Mouse (Mus musculus): ENCODE measurements at regions not wholly inside any gene's neighbourhood (a gene's known extent, or its start where the extent isn't known, plus 50 kb on each side); places are given as distances from the start of the nearest gene placed in this dataset.

GRCm38 (mm10) chr3:130976206-130976605, 134.1 kb upstream of the Lef1 start:
- Histone ChIP-seq H3K4me3 (no peak overlapping the region), H3K9me3 (no peaks in the 10 kb centered on the region), H3K4me1 (no peaks in the 10 kb centered on the region), H3K27ac (replicated peaks) (no peak overlapping the region), H3K36me3 (no peaks in the 10 kb centered on the region), H3K9ac (replicated peaks) (no peak overlapping the region), H3K4me2 (replicated peaks) (no peak overlapping the region), H3K27me3 (no peaks in the 10 kb centered on the region)
- 85% methylated on average over 5 of the region's 5 CpGs for WGBS
- ATAC-seq (replicated peaks) = no peak

GRCm38 (mm10) chr3:130975291-130975690, 135.0 kb upstream of the Lef1 start:
- no peak for ATAC-seq (replicated peaks)
- Histone ChIP-seq H3K9me3 (no peaks in the 10 kb centered on the region), H3K27ac (replicated peaks) (no peak overlapping the region), H3K27me3 (no peaks in the 10 kb centered on the region), H3K36me3 (no peaks in the 10 kb centered on the region), H3K4me1 (no peaks in the 10 kb centered on the region), H3K4me2 (replicated peaks) (no peak overlapping the region), H3K9ac (replicated peaks) (no peak overlapping the region), H3K4me3 (no peak overlapping the region)
- WGBS = 45% methylated on average over 1 of the region's 1 CpGs

- 53% methylated on average over 2 of the region's 2 CpGs for WGBS
Measured at GRCm38 (mm10) chr3:130972126-130972525, 138.1 kb upstream of the Lef1 start.

GRCm38 (mm10) chr3:130965275-130965674, 145.0 kb upstream of the Lef1 start:
- Histone ChIP-seq H3K27me3 (no peaks in the 10 kb centered on the region), H3K27ac (replicated peaks) (no peak overlapping the region), H3K4me3 (no peak overlapping the region), H3K9ac (replicated peaks) (no peak overlapping the region), H3K4me1 (peaks cover 29% of the 10 kb centered on the region), H3K9me3 (no peaks in the 10 kb centered on the region), H3K4me2 (replicated peaks) (no peak overlapping the region), H3K36me3 (no peaks in the 10 kb centered on the region)
- no peak for ATAC-seq (replicated peaks)
- 92% methylated on average over 3 of the region's 3 CpGs for WGBS

More at GRCm38 (mm10) chr3:130972126-130972525, 138.1 kb upstream of the Lef1 start:
- Histone ChIP-seq H3K9ac (replicated peaks) (no peak overlapping the region), H3K36me3 (no peaks in the 10 kb centered on the region), H3K27ac (replicated peaks) (no peak overlapping the region), H3K27me3 (no peaks in the 10 kb centered on the region), H3K4me2 (replicated peaks) (no peak overlapping the region), H3K4me3 (no peak overlapping the region), H3K4me1 (no peaks in the 10 kb centered on the region), H3K9me3 (no peaks in the 10 kb centered on the region)
- no peak for ATAC-seq (replicated peaks)

GRCm38 (mm10) chr3:130964088-130964487, 146.2 kb upstream of the Lef1 start:
- Histone ChIP-seq H3K4me1 (peaks cover 29% of the 10 kb centered on the region), H3K9ac (replicated peaks) (no peak overlapping the region), H3K27me3 (no peaks in the 10 kb centered on the region), H3K4me3 (no peak overlapping the region), H3K36me3 (no peaks in the 10 kb centered on the region), H3K27ac (replicated peaks) (peak overlapping the region; percentile 68), H3K4me2 (replicated peaks) (peak overlapping the region; percentile 47), H3K9me3 (no peaks in the 10 kb centered on the region)
- 55% methylated on average over 6 of the region's 6 CpGs for WGBS
- ATAC-seq (replicated peaks) = no peak

GRCm38 (mm10) chr3:130963625-130964024, 146.6 kb upstream of the Lef1 start:
- ATAC-seq (replicated peaks) = peak; percentile 68
- Histone ChIP-seq H3K4me3 (peak overlapping the region; percentile 30), H3K27ac (replicated peaks) (peak overlapping the region; percentile 68), H3K4me1 (peaks cover 29% of the 10 kb centered on the region), H3K36me3 (no peaks in the 10 kb centered on the region), H3K9me3 (no peaks in the 10 kb centered on the region), H3K4me2 (replicated peaks) (peak overlapping the region; percentile 47), H3K27me3 (no peaks in the 10 kb centered on the region), H3K9ac (replicated peaks) (peak overlapping the region; percentile 38)
- WGBS = 4% methylated on average over 11 of the region's 11 CpGs

- H3K4me1 ChIP-seq = peaks cover 29% of the 10 kb centered on the region
- H3K27ac ChIP-seq (replicated peaks) = peak overlapping the region; percentile 68
- WGBS = 9% methylated on average over 12 of the region's 12 CpGs
- peak overlapping the region; percentile 38 for H3K9ac ChIP-seq (replicated peaks)
- no peaks in the 10 kb centered on the region for H3K9me3 ChIP-seq
- peak overlapping the region; percentile 30 for H3K4me3 ChIP-seq
- H3K36me3 ChIP-seq = no peaks in the 10 kb centered on the region
- peak overlapping the region; percentile 47 for H3K4me2 ChIP-seq (replicated peaks)
- ATAC-seq (replicated peaks) = peak; percentile 80
- no peaks in the 10 kb centered on the region for H3K27me3 ChIP-seq
Measured at GRCm38 (mm10) chr3:130962701-130963472, 147.4 kb upstream of the Lef1 start.

GRCm38 (mm10) chr3:130962151-130962633, 148.1 kb upstream of the Lef1 start:
- H3K27ac ChIP-seq (replicated peaks) = peak overlapping the region; percentile 68
- no peaks in the 10 kb centered on the region for H3K27me3 ChIP-seq
- peak overlapping the region; percentile 22; the same call in 1 of the 2 replicates for H3K9ac ChIP-seq (replicated peaks)
- WGBS = 5% methylated on average over 14 of the region's 14 CpGs
- no peaks in the 10 kb centered on the region for H3K36me3 ChIP-seq
- no peaks in the 10 kb centered on the region for H3K9me3 ChIP-seq
- peak overlapping the region; percentile 47 for H3K4me2 ChIP-seq (replicated peaks)
- no peak overlapping the region for H3K4me3 ChIP-seq
- peaks cover 29% of the 10 kb centered on the region for H3K4me1 ChIP-seq
- ATAC-seq (replicated peaks) = peak; percentile 51

GRCm38 (mm10) chr3:130961704-130962103, 148.6 kb upstream of the Lef1 start:
- WGBS = 17% methylated on average over 6 of the region's 6 CpGs
- Histone ChIP-seq H3K4me3 (no peak overlapping the region), H3K4me1 (peaks cover 29% of the 10 kb centered on the region), H3K9ac (replicated peaks) (peak overlapping the region; percentile 22; the same call in 1 of the 2 replicates), H3K27ac (replicated peaks) (peak overlapping the region; percentile 68), H3K9me3 (no peaks in the 10 kb centered on the region), H3K4me2 (replicated peaks) (no peak overlapping the region), H3K27me3 (no peaks in the 10 kb centered on the region), H3K36me3 (no peaks in the 10 kb centered on the region)
- ATAC-seq (replicated peaks) = no peak

GRCm38 (mm10) chr3:130955958-130956357, 154.3 kb upstream of the Lef1 start:
- H3K4me3 ChIP-seq = no peak overlapping the region
- no peak for ATAC-seq (replicated peaks)
- no peak overlapping the region for H3K4me2 ChIP-seq (replicated peaks)
- H3K4me1 ChIP-seq = peaks cover 2% of the 10 kb centered on the region; the same call in 1 of the 2 replicates
- no peaks in the 10 kb centered on the region for H3K9me3 ChIP-seq
- H3K9ac ChIP-seq (replicated peaks) = no peak overlapping the region
- H3K27ac ChIP-seq (replicated peaks) = 0 out of 2 replicates have a peak overlapping the region, but pooled peaks have one; percentile 34
- no peaks in the 10 kb centered on the region for H3K27me3 ChIP-seq
- no peaks in the 10 kb centered on the region for H3K36me3 ChIP-seq
- 75% methylated on average over 4 of the region's 4 CpGs for WGBS

- H3K36me3 ChIP-seq = no peaks in the 10 kb centered on the region
- WGBS = 67% methylated on average over 2 of the region's 2 CpGs
- H3K27ac ChIP-seq (replicated peaks) = no peak overlapping the region
- peaks cover 13% of the 10 kb centered on the region for H3K4me1 ChIP-seq
- H3K4me2 ChIP-seq (replicated peaks) = no peak overlapping the region
- no peak overlapping the region for H3K9ac ChIP-seq (replicated peaks)
- H3K27me3 ChIP-seq = no peaks in the 10 kb centered on the region
- no peaks in the 10 kb centered on the region for H3K9me3 ChIP-seq
- no peak for ATAC-seq (replicated peaks)
- H3K4me3 ChIP-seq = no peak overlapping the region
Measured at GRCm38 (mm10) chr3:130951381-130951780, 158.9 kb upstream of the Lef1 start.

GRCm38 (mm10) chr3:130950872-130951271, 159.4 kb upstream of the Lef1 start:
- H3K4me3 ChIP-seq = no peak overlapping the region
- no peak for ATAC-seq (replicated peaks)
- H3K27me3 ChIP-seq = no peaks in the 10 kb centered on the region
- no peak overlapping the region for H3K27ac ChIP-seq (replicated peaks)
- WGBS = 87% methylated on average over 6 of the region's 6 CpGs
- peaks cover 16% of the 10 kb centered on the region for H3K4me1 ChIP-seq
- H3K9ac ChIP-seq (replicated peaks) = no peak overlapping the region
- no peak overlapping the region for H3K4me2 ChIP-seq (replicated peaks)
- no peaks in the 10 kb centered on the region for H3K9me3 ChIP-seq
- no peaks in the 10 kb centered on the region for H3K36me3 ChIP-seq
